Mouse (Mus musculus) stomach, embryonic 15.5 days (tissue): ENCODE data around the gene Kpna7. TPM values are rescaled to one million over a fixed set of nuclear protein-coding genes. Genes with fewer than 3 reads are reported as not detected.

Experiments used
- ATAC-seq: fragments of 200-750 bp; cut with Nextera tagmentation; 2 replicates; pipeline ENCODE4 v1.8.0; 2017; ENCODE audit warnings: low read depth, moderate number of reproducible peaks, moderate TSS enrichment; ENCODE audit not compliant: insufficient read depth, low FRiP score
- H3K27ac ChIP-seq: fragments of 300-500 bp; sonication (generic); 2 replicates; pipeline ENCODE4 v1.5.1; 2015; ENCODE audit warnings: mild to moderate bottlenecking, inconsistent platforms
- H3K27me3 ChIP-seq: fragments of 300-500 bp; sonication (generic); replicated peaks from 2 replicates; pipeline ENCODE4 v1.6.1; 2015; ENCODE audit warnings: inconsistent platforms
- H3K36me3 ChIP-seq: fragments of 300-500 bp; sonication (generic); 2 replicates; pipeline ENCODE4 v1.6.1; 2015; ENCODE audit warnings: inconsistent platforms
- H3K4me1 ChIP-seq: fragments of 300-500 bp; sonication (generic); 2 replicates; pipeline ENCODE4 v1.6.1; 2015; ENCODE audit warnings: inconsistent platforms
- H3K4me2 ChIP-seq: fragments of 300-500 bp; sonication (generic); 2 replicates; pipeline ENCODE4 v1.6.1; 2015; ENCODE audit warnings: mild to moderate bottlenecking, inconsistent platforms
- H3K4me3 ChIP-seq: fragments of 300-500 bp; sonication (generic); replicated peaks from 2 replicates; pipeline ENCODE4 v1.5.1; 2015; ENCODE audit warnings: inconsistent platforms
- H3K9ac ChIP-seq: fragments of 300-500 bp; sonication (generic); 2 replicates; pipeline ENCODE4 v1.6.1; 2015; ENCODE audit warnings: inconsistent platforms
- H3K9me3 ChIP-seq: fragments of 300-500 bp; sonication (generic); 2 replicates; pipeline ENCODE4 v1.6.1; 2016; ENCODE audit warnings: inconsistent platforms
- WGBS: fragments of 180-500 bp; shearing (Covaris S2); methylation state at CpG from one replicate; pipeline ENCODE4 v1.1.7; 2015; 5-methylcytosine and 5-hydroxymethylcytosine counted together
- polyA plus RNA-seq: library from polyadenylated mRNA; unstranded; fragments of >200 nt; fragmentation: Nextera tagmentation; extraction: Ambion mirVana; gene quantifications from 2 replicates; pipeline ENCODE4 v1.2.1, GENCODE M21; 2015

The Kpna7 gene
- polyA plus RNA-seq, 1 experiment from 2014 or later, result 0.18 TPM

GRCm38 (mm10) chr5:145116916-145117315 lies 33.1 kb upstream of the Kpna7 start:
- peak overlapping the region; percentile 41 for H3K4me2 ChIP-seq
- H3K9me3 ChIP-seq, result no peaks in the 10 kb centered on the region
- H3K36me3 ChIP-seq, result 0 out of 2 replicates have a peak, but pooled peaks cover under 1% of the 10 kb centered on the region
- peaks cover 23% of the 10 kb centered on the region for H3K4me1 ChIP-seq
- peak overlapping the region; percentile 3; the same call in 1 of the 2 replicates for H3K9ac ChIP-seq
- ATAC-seq, result no peak
- 48% methylated on average over 10 of the region's 10 CpGs for WGBS
- peak overlapping the region; percentile 16; the same call in 1 of the 2 replicates for H3K4me3 ChIP-seq
- peak overlapping the region; percentile 91 for H3K27ac ChIP-seq
- no peaks in the 10 kb centered on the region for H3K27me3 ChIP-seq

GRCm38 (mm10) chr5:145116316-145116715 lies 32.5 kb upstream of the Kpna7 start:
- H3K27me3 ChIP-seq, result no peaks in the 10 kb centered on the region
- 12% methylated on average over 4 of the region's 4 CpGs for WGBS
- peak overlapping the region; percentile 91 for H3K27ac ChIP-seq
- H3K36me3 ChIP-seq, result no peaks in the 10 kb centered on the region
- peak overlapping the region; percentile 16; the same call in 1 of the 2 replicates for H3K4me3 ChIP-seq
- no peaks in the 10 kb centered on the region for H3K9me3 ChIP-seq
- peak overlapping the region; percentile 41 for H3K4me2 ChIP-seq
- peak overlapping the region; percentile 10; the same call in 1 of the 2 replicates for H3K9ac ChIP-seq
- peak; percentile 27; the same call in 1 of the 2 replicates for ATAC-seq
- H3K4me1 ChIP-seq, result peaks cover 23% of the 10 kb centered on the region

GRCm38 (mm10) chr5:145115736-145116135 lies 31.9 kb upstream of the Kpna7 start:
- H3K27ac ChIP-seq, result peak overlapping the region; percentile 91
- H3K4me1 ChIP-seq, result peaks cover 23% of the 10 kb centered on the region
- 83% methylated on average over 5 of the region's 5 CpGs for WGBS
- H3K27me3 ChIP-seq, result no peaks in the 10 kb centered on the region
- H3K36me3 ChIP-seq, result peaks cover 2% of the 10 kb centered on the region; the same call in 1 of the 2 replicates
- no peak for ATAC-seq
- H3K9me3 ChIP-seq, result no peaks in the 10 kb centered on the region
- 0 out of 2 replicates have a peak overlapping the region, but pooled peaks have one; percentile 10 for H3K9ac ChIP-seq
- peak overlapping the region; percentile 90 for H3K4me2 ChIP-seq
- H3K4me3 ChIP-seq, result peak overlapping the region; percentile 16

- peaks cover 10% of the 10 kb centered on the region for H3K36me3 ChIP-seq
- peak; percentile 43 for ATAC-seq
- WGBS, result 14% methylated on average over 38 of the region's 40 CpGs
Measured at GRCm38 (mm10) chr5:145114606-145115473, 31.0 kb upstream of the Kpna7 start.

GRCm38 (mm10) chr5:145114071-145114605 lies 30.3 kb upstream of the Kpna7 start, which contains the start of gene Arpc1b:
Gene Arpc1b (plus strand): TSS chr5:145114215.
- Histone ChIP-seq H3K4me1 (peaks cover 23% of the 10 kb centered on the region), H3K4me3 (peak within 1 kb of the TSS; percentile 82), H3K4me2 (peak within 1 kb of the TSS; percentile 90), H3K27ac (peak within 1 kb of the TSS; percentile 75), H3K27me3 (no peaks in the 10 kb centered on the region), H3K9me3 (no peaks in the 10 kb centered on the region), H3K9ac (peak within 1 kb of the TSS; percentile 69), H3K36me3 (peaks cover 15% of the 10 kb centered on the region)
- ATAC-seq, result peak; percentile 83
- WGBS, result under 1% methylated on average over 48 of the region's 53 CpGs

More at GRCm38 (mm10) chr5:145114606-145115473, 31.0 kb upstream of the Kpna7 start:
- no peaks in the 10 kb centered on the region for H3K9me3 ChIP-seq
- H3K4me2 ChIP-seq, result peak overlapping the region; percentile 90
- peaks cover 23% of the 10 kb centered on the region for H3K4me1 ChIP-seq
- H3K27ac ChIP-seq, result peak overlapping the region; percentile 75
- H3K4me3 ChIP-seq, result peak overlapping the region; percentile 82
- H3K27me3 ChIP-seq, result no peaks in the 10 kb centered on the region
- peak overlapping the region; percentile 69 for H3K9ac ChIP-seq

- Histone ChIP-seq H3K27me3 (no peaks in the 10 kb centered on the region), H3K27ac (no peak overlapping the region), H3K4me2 (peak overlapping the region; percentile 90), H3K9me3 (no peaks in the 10 kb centered on the region), H3K4me3 (peak overlapping the region; percentile 82), H3K36me3 (peaks cover 20% of the 10 kb centered on the region), H3K9ac (no peak overlapping the region), H3K4me1 (peaks cover 23% of the 10 kb centered on the region)
- ATAC-seq, result no peak
- 22% methylated on average over 2 of the region's 2 CpGs for WGBS
Measured at GRCm38 (mm10) chr5:145113416-145113815, 29.6 kb upstream of the Kpna7 start.

GRCm38 (mm10) chr5:145112566-145112965 lies 28.7 kb upstream of the Kpna7 start:
- no peak overlapping the region for H3K4me3 ChIP-seq
- ATAC-seq, result no peak
- no peak overlapping the region for H3K9ac ChIP-seq
- H3K27me3 ChIP-seq, result no peaks in the 10 kb centered on the region
- H3K4me1 ChIP-seq, result peaks cover 23% of the 10 kb centered on the region
- no peak overlapping the region for H3K27ac ChIP-seq
- peaks cover 20% of the 10 kb centered on the region for H3K36me3 ChIP-seq
- H3K9me3 ChIP-seq, result no peaks in the 10 kb centered on the region
- WGBS, result 80% methylated on average over 8 of the region's 8 CpGs
- H3K4me2 ChIP-seq, result no peak overlapping the region

GRCm38 (mm10) chr5:145110401-145110800 lies 26.6 kb upstream of the Kpna7 start:
- Histone ChIP-seq H3K9me3 (no peaks in the 10 kb centered on the region), H3K36me3 (peaks cover 39% of the 10 kb centered on the region), H3K27ac (no peak overlapping the region), H3K9ac (no peak overlapping the region), H3K27me3 (no peaks in the 10 kb centered on the region), H3K4me3 (no peak overlapping the region), H3K4me2 (no peak overlapping the region), H3K4me1 (peaks cover 9% of the 10 kb centered on the region; the same call in 1 of the 2 replicates)
- WGBS, result 86% methylated on average over 6 of the region's 6 CpGs
- no peak for ATAC-seq

GRCm38 (mm10) chr5:145105694-145106275 lies 22.0 kb upstream of the Kpna7 start:
- Histone ChIP-seq H3K4me3 (no peak overlapping the region), H3K27me3 (no peaks in the 10 kb centered on the region), H3K27ac (no peak overlapping the region), H3K4me1 (no peaks in the 10 kb centered on the region), H3K36me3 (peaks cover 72% of the 10 kb centered on the region), H3K9ac (no peak overlapping the region), H3K9me3 (no peaks in the 10 kb centered on the region), H3K4me2 (no peak overlapping the region)
- WGBS, result 90% methylated on average over 9 of the region's 9 CpGs
- no peak for ATAC-seq

GRCm38 (mm10) chr5:145104328-145104727 lies 20.5 kb upstream of the Kpna7 start:
- Histone ChIP-seq H3K27me3 (no peaks in the 10 kb centered on the region), H3K9me3 (no peaks in the 10 kb centered on the region), H3K9ac (no peak overlapping the region), H3K4me3 (no peak overlapping the region), H3K4me1 (no peaks in the 10 kb centered on the region), H3K4me2 (no peak overlapping the region), H3K27ac (no peak overlapping the region), H3K36me3 (peaks cover 64% of the 10 kb centered on the region)
- ATAC-seq, result no peak
- 84% methylated on average over 9 of the region's 9 CpGs for WGBS

- no peak overlapping the region for H3K9ac ChIP-seq
- H3K4me1 ChIP-seq, result no peaks in the 10 kb centered on the region
- H3K4me3 ChIP-seq, result no peak overlapping the region
- H3K27me3 ChIP-seq, result no peaks in the 10 kb centered on the region
- no peak overlapping the region for H3K4me2 ChIP-seq
- no peaks in the 10 kb centered on the region for H3K9me3 ChIP-seq
- WGBS, result 73% methylated on average over 4 of the region's 4 CpGs
- ATAC-seq, result 0 out of 2 replicates have a peak, but pooled peaks have one; percentile 16
- H3K36me3 ChIP-seq, result peaks cover 67% of the 10 kb centered on the region
- no peak overlapping the region for H3K27ac ChIP-seq
Measured at GRCm38 (mm10) chr5:145102706-145103105, 18.9 kb upstream of the Kpna7 start.
